ENCODE assay signal across 19 mouse cellular contexts in the genomic region with DNA sequence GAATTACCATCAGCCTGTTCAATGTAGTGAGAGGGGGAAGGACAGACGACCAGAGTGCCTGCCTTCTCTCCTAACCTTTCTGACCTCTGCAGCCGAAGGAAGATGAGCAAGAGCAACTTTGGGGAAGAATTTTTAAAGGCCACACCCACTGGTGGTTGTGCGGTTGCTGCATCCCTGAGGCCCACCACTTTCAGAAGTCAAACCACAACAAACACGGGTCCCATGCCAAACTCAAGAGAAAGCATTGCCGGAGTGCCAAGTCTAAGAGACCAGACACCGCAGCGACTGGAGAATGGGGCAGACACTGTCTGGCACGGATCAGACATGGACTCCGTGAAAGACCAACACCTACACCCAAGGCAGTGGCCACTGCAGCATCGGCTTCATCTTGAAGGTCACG. TPM values are rescaled to one million over a fixed set of nuclear protein-coding genes. Genes with fewer than 3 reads are reported as not detected.
DNase-seq lines count a peak whose midpoint lies in the region; ATAC-seq and TF ChIP-seq lines count a peak whose summit lies in the region.
"Had no signal": no experiment of that assay in that cellular context is flagged by ENCODE, and none has a peak within 500 bp of the region (broad histone marks: within the 10 kb centered on the region; RNA-seq: fewer than 3 reads in every experiment).

No protein-coding gene starts in this region.

- peaks cover 81% of the 10 kb centered on the region for H3K4me1 ChIP-seq in G1E (ENCODE audit: insufficient read depth, low read depth, low read length)
- H3K4me1 ChIP-seq in bone marrow, adult 2 months (ENCODE audit: control insufficient read depth, insufficient read depth, low read length) = peaks cover 7% of the 10 kb centered on the region
- peaks cover 75% of the 10 kb centered on the region for H3K4me1 ChIP-seq in liver, embryonic 13.5 days (replicated peaks)
- H3K4me1 ChIP-seq: forebrain, embryonic 13.5 days; limb, embryonic 12.5 days; neural tube, embryonic 15.5 days had no signal

- DNase-seq in G1E (ENCODE audit: low spot score) = peak; percentile 44
- DNase-seq in liver, embryonic 13.5 days = no peak
- DNase-seq in monocyte, adult 2 months (ENCODE audit: low read depth in 1 of 2, low spot score in 2 of 2) = peak; percentile 48 to 53
- DNase-seq in adrenal gland, postnatal 4 days (ENCODE audit: low spot score in 2 of 2) = no peak
- DNase-seq in left cerebral cortex, adult 2 months (ENCODE audit: extremely low spot score in 1 of 2, low spot score in 2 of 2) = no peak
- DNase-seq in spleen, postnatal 14 days (ENCODE audit: low spot score in 2 of 2) = no peak
- DNase-seq in left cerebral cortex, adult 9 months (ENCODE audit: low spot score in 2 of 2) = no peak
- DNase-seq: adrenal gland, postnatal 14 days; cerebellum, adult 2 months; heart, postnatal 4 days; right cerebral cortex, postnatal 4 days had no signal

- H3K9ac ChIP-seq in liver, embryonic 13.5 days = peak overlapping the region; percentile 68
- H3K9ac ChIP-seq: forebrain, embryonic 13.5 days; limb, embryonic 12.5 days; neural tube, embryonic 15.5 days had no signal

- peak overlapping the region; percentile 33 for H3K4me2 ChIP-seq in liver, embryonic 13.5 days
- H3K4me2 ChIP-seq: forebrain, embryonic 13.5 days; limb, embryonic 12.5 days; neural tube, embryonic 15.5 days had no signal

- WGBS in bone marrow, adult 2 months = 29% methylated on average over 11 of the region's 11 CpGs
- WGBS in liver, embryonic 13.5 days (ENCODE audit: insufficient replicate concordance) = 37% methylated on average over 11 of the region's 11 CpGs

- no peak for TF ChIP-seq CTCF in G1E (IDR thresholded peaks at IDR 0.05; ENCODE audit: low read depth, low read length)
- TF ChIP-seq CTCF in bone marrow, adult 2 months (IDR thresholded peaks at IDR 0.05; ENCODE audit: control insufficient read depth, insufficient read depth, low read length) = no peak
- no peak for TF ChIP-seq CTCF in left cerebral cortex, adult 2 months (IDR thresholded peaks at IDR 0.05)

- no peak for TF ChIP-seq POLR2A in bone marrow, adult 2 months (IDR thresholded peaks at IDR 0.05; ENCODE audit: borderline replicate concordance, control insufficient read depth, low read depth, low read length)

- no peak; the same call in 1 of the 2 replicates for ATAC-seq in G1E (ENCODE audit: extremely low read depth, insufficient number of reproducible peaks, low FRiP score, poor library complexity, severe bottlenecking)
- no peak for ATAC-seq in liver, embryonic 13.5 days (ENCODE audit: low read depth)
- ATAC-seq: forebrain, embryonic 13.5 days had no signal

- H3K27me3 ChIP-seq in G1E (ENCODE audit: insufficient read depth, low read length) = peaks cover 9% of the 10 kb centered on the region
- 0 out of 2 replicates have a peak, but pooled peaks cover 6% of the 10 kb centered on the region for H3K27me3 ChIP-seq in liver, embryonic 13.5 days

- intact Hi-C loops in left cerebral cortex, adult 2 months (cut with DNase I) = no loop called here

- H3K36me3 ChIP-seq in G1E (replicated peaks) = no peaks in the 10 kb centered on the region
- no peaks in the 10 kb centered on the region for H3K36me3 ChIP-seq in liver, embryonic 13.5 days
- H3K36me3 ChIP-seq: limb, embryonic 12.5 days; neural tube, embryonic 15.5 days had no signal

- H3K4me3 ChIP-seq in G1E (ENCODE audit: low read depth, low read length) = peak overlapping the region; percentile 57; the same call in 1 of the 2 replicates
- H3K4me3 ChIP-seq in bone marrow, adult 2 months (replicated peaks; ENCODE audit: control insufficient read depth, low read depth, low read length) = no peak overlapping the region
- H3K4me3 ChIP-seq in liver, embryonic 13.5 days (replicated peaks) = no peak overlapping the region
- H3K4me3 ChIP-seq in left cerebral cortex, adult 2 months = no peak overlapping the region
- H3K4me3 ChIP-seq: forebrain, embryonic 13.5 days; limb, embryonic 12.5 days; megakaryocyte, embryonic 14.5 days; neural tube, embryonic 15.5 days had no signal

- no peaks in the 10 kb centered on the region for H3K9me3 ChIP-seq in G1E (replicated peaks)
- no peaks in the 10 kb centered on the region for H3K9me3 ChIP-seq in liver, embryonic 13.5 days (replicated peaks)
- H3K9me3 ChIP-seq: forebrain, embryonic 13.5 days; limb, embryonic 12.5 days; megakaryocyte, embryonic 14.5 days; neural tube, embryonic 15.5 days had no signal

- peak overlapping the region; percentile 63 for H3K27ac ChIP-seq in bone marrow, adult 2 months (ENCODE audit: control insufficient read depth, insufficient read depth, low read depth, low read length, poor library complexity)
- peak overlapping the region; percentile 98 for H3K27ac ChIP-seq in liver, embryonic 13.5 days
- no peak overlapping the region for H3K27ac ChIP-seq in left cerebral cortex, adult 2 months
- H3K27ac ChIP-seq: forebrain, embryonic 13.5 days; kidney, postnatal 0 days; limb, embryonic 12.5 days; neural tube, embryonic 15.5 days had no signal

RNA-seq across cellular contexts. Expression of a gene that starts 3.0 kb away (rescaled TPM):
- total RNA-seq in G1E (2014; fragmentation: Nextera tagmentation) (not detected in 2 replicates), G1E (2017) (0.05 and 0.17 TPM in 2 replicates)
- polyA plus RNA-seq in G1E (2012) = 0.11 and 0.17 TPM in 2 replicates
- polyA plus RNA-seq in bone marrow, adult 2 months (2011; ENCODE audit: insufficient read depth, insufficient read length, low replicate concordance, missing spikeins) = not detected in 2 replicates
- polyA plus RNA-seq in liver, embryonic 13.5 days (2015; fragmentation: Nextera tagmentation; extraction: Ambion mirVana) = 4.4 and 5.2 TPM in 2 replicates
- total RNA-seq in adrenal gland, postnatal 4 days (2021) = 1 to 10 TPM in 1 of 2 experiments, under 1 TPM in 1; 0.28 to 7.8 TPM
- not detected for total RNA-seq in left cerebral cortex, adult 2 months (2021)
- total RNA-seq: layer of hippocampus, adult 8-10 months; left cerebral cortex, adult 8-10 months had no signal
- polyA plus RNA-seq: cerebellum, adult 2 months had no signal

RNA-seq across cellular contexts. Expression of a gene that starts 8.6 kb away (rescaled TPM):
- total RNA-seq in G1E (2014; fragmentation: Nextera tagmentation) (30.6 and 31.7 TPM in 2 replicates), G1E (2017) (51.3 and 59.3 TPM in 2 replicates)
- polyA plus RNA-seq in G1E (2012) = 63.6 TPM in 2 replicates
- polyA plus RNA-seq in bone marrow, adult 2 months (2011; ENCODE audit: insufficient read depth, insufficient read length, low replicate concordance, missing spikeins) = 16.4 and 39.4 TPM in 2 replicates
- polyA plus RNA-seq in liver, embryonic 13.5 days (2015; fragmentation: Nextera tagmentation; extraction: Ambion mirVana) = 39.6 and 44.4 TPM in 2 replicates
- total RNA-seq in adrenal gland, postnatal 4 days (2021) = 10 to 100 TPM; 71.6 to 74.7 TPM
- total RNA-seq in left cerebral cortex, adult 2 months (2021) = 10 to 100 TPM; 28.6 to 30.0 TPM

RNA-seq across cellular contexts. Expression of a gene that starts 18.9 kb away (rescaled TPM):
- total RNA-seq in G1E (2014; fragmentation: Nextera tagmentation) (119 and 123 TPM in 2 replicates), G1E (2017) (298 and 340 TPM in 2 replicates)
- polyA plus RNA-seq in G1E (2012) = 64.1 and 97.1 TPM in 2 replicates
- 65.6 and 132 TPM in 2 replicates for polyA plus RNA-seq in bone marrow, adult 2 months (2011; ENCODE audit: insufficient read depth, insufficient read length, low replicate concordance, missing spikeins)
- 652 and 660 TPM in 2 replicates for polyA plus RNA-seq in liver, embryonic 13.5 days (2015; fragmentation: Nextera tagmentation; extraction: Ambion mirVana)
- total RNA-seq in adrenal gland, postnatal 4 days (2021) = 10 to 100 TPM; 27.5 to 35.0 TPM
- total RNA-seq in left cerebral cortex, adult 2 months (2021) = 10 to 100 TPM; 40.0 to 40.2 TPM

RNA-seq across cellular contexts. Expression of a gene that starts 57.9 kb away (rescaled TPM):
- total RNA-seq in G1E (2014; fragmentation: Nextera tagmentation) (27.9 and 32.3 TPM in 2 replicates), G1E (2017) (0.99 and 1.6 TPM in 2 replicates)
- 46.6 and 54.6 TPM in 2 replicates for polyA plus RNA-seq in G1E (2012)
- 14.6 and 16.9 TPM in 2 replicates for polyA plus RNA-seq in bone marrow, adult 2 months (2011; ENCODE audit: insufficient read depth, insufficient read length, low replicate concordance, missing spikeins)
- polyA plus RNA-seq in liver, embryonic 13.5 days (2015; fragmentation: Nextera tagmentation; extraction: Ambion mirVana) = 13.0 and 15.3 TPM in 2 replicates
- total RNA-seq in adrenal gland, postnatal 4 days (2021) = 10 to 100 TPM; 23.3 to 26.0 TPM
- total RNA-seq in left cerebral cortex, adult 2 months (2021) = 10 to 100 TPM; 12.6 to 15.2 TPM

Comparison
In these comparisons a context has a peak if more than half of its experiments do, and no peak if none do; other contexts are left out.
1. DNase-seq: peak in G1E (single experiment) and monocyte, adult 2 months (2 of 2); none in liver, embryonic 13.5 days (single experiment), adrenal gland, postnatal 4 days (0 of 2), left cerebral cortex, adult 2 months (0 of 2), spleen, postnatal 14 days (0 of 2) and left cerebral cortex, adult 9 months (0 of 2).